Comparison of ENCODE assay signal across 9 mouse cellular contexts in genomic region chr9:27287419-27287818, GRCm38 (mm10). TPM values are rescaled to one million over a fixed set of nuclear protein-coding genes. Genes with fewer than 3 reads are reported as not detected.
DNase-seq lines count a peak whose midpoint lies in the region; ATAC-seq and TF ChIP-seq lines count a peak whose summit lies in the region.
"Had no signal": no experiment of that assay in that cellular context is flagged by ENCODE, and none has a peak within 500 bp of the region (broad histone marks: within the 10 kb centered on the region; RNA-seq: fewer than 3 reads in every experiment).

No protein-coding gene starts in this region.

- peak; percentile 88 for TF ChIP-seq CTCF in heart, adult 2 months (IDR thresholded peaks at IDR 0.05)
- peak; percentile 64; the same call in 1 of the 2 replicates for TF ChIP-seq CTCF in brain, embryonic 14.5 days (IDR thresholded peaks at IDR 0.05; ENCODE audit: borderline replicate concordance, extremely low read depth, insufficient read depth, insufficient read length)
- peak; percentile 76 for TF ChIP-seq CTCF in hindbrain, postnatal 0 days (IDR thresholded peaks at IDR 0.05; ENCODE audit: low read depth)
- peak; percentile 70 for TF ChIP-seq CTCF in stomach, postnatal 0 days (IDR thresholded peaks at IDR 0.05; ENCODE audit: low read depth)

- H3K27ac ChIP-seq in heart, adult 2 months, result no peak overlapping the region
- H3K27ac ChIP-seq in midbrain, embryonic 12.5 days (replicated peaks), result no peak overlapping the region
- no peak overlapping the region for H3K27ac ChIP-seq in midbrain, embryonic 13.5 days
- no peak overlapping the region for H3K27ac ChIP-seq in hindbrain, postnatal 0 days
- H3K27ac ChIP-seq in stomach, postnatal 0 days (replicated peaks), result no peak overlapping the region

- no peak for TF ChIP-seq POLR2A in heart, adult 2 months (IDR thresholded peaks at IDR 0.05; ENCODE audit: insufficient read depth, low read depth, low read length)
- no peak for TF ChIP-seq POLR2A in brain, embryonic 14.5 days (IDR thresholded peaks at IDR 0.05; ENCODE audit: borderline replicate concordance, extremely low read depth, insufficient read depth, insufficient read length, poor library complexity, severe bottlenecking)

- TF ChIP-seq EP300 in heart, adult 2 months (IDR thresholded peaks at IDR 0.05; ENCODE audit: insufficient read depth, low read depth, low read length), result no peak
- no peak for TF ChIP-seq EP300 in stomach, postnatal 0 days (optimal IDR thresholded peaks at IDR 0.05)

- ATAC-seq in midbrain, embryonic 12.5 days (ENCODE audit: low FRiP score, low read depth), result 0 out of 2 replicates have a peak, but pooled peaks have one; percentile 5
- no peak for ATAC-seq in midbrain, embryonic 13.5 days
- ATAC-seq in hindbrain, postnatal 0 days, result no peak
- no peak for ATAC-seq in stomach, postnatal 0 days (ENCODE audit: low FRiP score, low TSS enrichment)

- no peaks in the 10 kb centered on the region for H3K9me3 ChIP-seq in midbrain, embryonic 12.5 days
- H3K9me3 ChIP-seq in midbrain, embryonic 13.5 days, result no peaks in the 10 kb centered on the region
- no peaks in the 10 kb centered on the region for H3K9me3 ChIP-seq in hindbrain, postnatal 0 days (ENCODE audit: low read length)
- no peaks in the 10 kb centered on the region for H3K9me3 ChIP-seq in stomach, postnatal 0 days (ENCODE audit: control insufficient read depth, low read length)
- H3K9me3 ChIP-seq: heart, embryonic 13.5 days had no signal

- no peak overlapping the region for H3K4me3 ChIP-seq in heart, adult 2 months
- no peak overlapping the region for H3K4me3 ChIP-seq in midbrain, embryonic 12.5 days
- no peak overlapping the region for H3K4me3 ChIP-seq in midbrain, embryonic 13.5 days (replicated peaks)
- H3K4me3 ChIP-seq in hindbrain, postnatal 0 days (ENCODE audit: low read length), result no peak overlapping the region
- no peak overlapping the region for H3K4me3 ChIP-seq in stomach, postnatal 0 days (ENCODE audit: low read depth, low read length)
- H3K4me3 ChIP-seq: heart, embryonic 13.5 days had no signal

- intact Hi-C loops in heart, adult 2 months (cut with DNase I), result loop anchor here (2.0 to 5.0 kb wide), 4 partner anchors 111 to 210 kb away; no protein-coding TSS in a partner anchor

- H3K9ac ChIP-seq in heart, adult 2 months (ENCODE audit: low read depth, low read length), result no peak overlapping the region
- H3K9ac ChIP-seq in midbrain, embryonic 12.5 days (replicated peaks), result no peak overlapping the region
- no peak overlapping the region for H3K9ac ChIP-seq in midbrain, embryonic 13.5 days (replicated peaks)
- no peak overlapping the region for H3K9ac ChIP-seq in hindbrain, postnatal 0 days (replicated peaks; ENCODE audit: low read length)
- no peak overlapping the region for H3K9ac ChIP-seq in stomach, postnatal 0 days (ENCODE audit: low read length)
- H3K9ac ChIP-seq: heart, embryonic 13.5 days had no signal

- WGBS in heart, adult 2 months, result 41% methylated on average over 5 of the region's 5 CpGs
- 43% methylated on average over 5 of the region's 5 CpGs for WGBS in midbrain, embryonic 12.5 days
- 36% methylated on average over 5 of the region's 5 CpGs for WGBS in midbrain, embryonic 13.5 days
- WGBS in hindbrain, postnatal 0 days, result 32% methylated on average over 5 of the region's 5 CpGs
- 38% methylated on average over 5 of the region's 5 CpGs for WGBS in stomach, postnatal 0 days

- H3K27me3 ChIP-seq in heart, adult 2 months (ENCODE audit: control insufficient read depth, insufficient read depth, low read length), result no peaks in the 10 kb centered on the region
- peaks cover 47% of the 10 kb centered on the region for H3K27me3 ChIP-seq in midbrain, embryonic 12.5 days
- peaks cover 43% of the 10 kb centered on the region for H3K27me3 ChIP-seq in midbrain, embryonic 13.5 days
- no peaks in the 10 kb centered on the region for H3K27me3 ChIP-seq in hindbrain, postnatal 0 days (ENCODE audit: insufficient read depth, low read length)
- no peaks in the 10 kb centered on the region for H3K27me3 ChIP-seq in stomach, postnatal 0 days (ENCODE audit: control insufficient read depth, insufficient read depth, low read length)

- H3K79me2 ChIP-seq in heart, adult 2 months (replicated peaks; ENCODE audit: control insufficient read depth, insufficient read depth, low read length), result no peaks in the 10 kb centered on the region

- H3K4me1 ChIP-seq in heart, adult 2 months (ENCODE audit: control insufficient read depth, insufficient read depth, low read length), result no peaks in the 10 kb centered on the region
- H3K4me1 ChIP-seq in midbrain, embryonic 12.5 days, result peaks cover 19% of the 10 kb centered on the region; the same call in 1 of the 2 replicates
- H3K4me1 ChIP-seq in midbrain, embryonic 13.5 days (replicated peaks), result peaks cover 29% of the 10 kb centered on the region
- peaks cover 10% of the 10 kb centered on the region; the same call in 1 of the 2 replicates for H3K4me1 ChIP-seq in hindbrain, postnatal 0 days (ENCODE audit: insufficient read depth, low read length)
- no peaks in the 10 kb centered on the region; the same call in 1 of the 2 replicates for H3K4me1 ChIP-seq in stomach, postnatal 0 days (replicated peaks; ENCODE audit: control insufficient read depth, insufficient read depth)

- H3K36me3 ChIP-seq in heart, adult 2 months (ENCODE audit: control insufficient read depth, insufficient read depth, low read length), result no peaks in the 10 kb centered on the region
- no peaks in the 10 kb centered on the region for H3K36me3 ChIP-seq in midbrain, embryonic 12.5 days
- H3K36me3 ChIP-seq in midbrain, embryonic 13.5 days, result no peaks in the 10 kb centered on the region
- no peaks in the 10 kb centered on the region for H3K36me3 ChIP-seq in hindbrain, postnatal 0 days (ENCODE audit: insufficient read depth, low read length)
- no peaks in the 10 kb centered on the region for H3K36me3 ChIP-seq in stomach, postnatal 0 days (ENCODE audit: control insufficient read depth, insufficient read depth, low read length)
- H3K36me3 ChIP-seq: heart, embryonic 13.5 days had no signal

- no peak overlapping the region for H3K4me2 ChIP-seq in midbrain, embryonic 12.5 days (replicated peaks)
- no peak overlapping the region for H3K4me2 ChIP-seq in midbrain, embryonic 13.5 days (replicated peaks)
- H3K4me2 ChIP-seq in hindbrain, postnatal 0 days (ENCODE audit: low read depth, low read length), result no peak overlapping the region
- no peak overlapping the region for H3K4me2 ChIP-seq in stomach, postnatal 0 days (replicated peaks; ENCODE audit: low read depth)

- DNase-seq in heart, adult 2 months, result peak in 1 of 2 experiments; percentile 42
- no peak for DNase-seq in heart, adult 9 months (ENCODE audit: low spot score in 2 of 2)
- DNase-seq in brain, embryonic 14.5 days (ENCODE audit: low read depth), result peak; percentile 71
- peak; percentile 83 for DNase-seq in hindbrain, postnatal 0 days (ENCODE audit: low spot score)
- DNase-seq in stomach, postnatal 0 days (ENCODE audit: low spot score), result peak; percentile 25
- DNase-seq in heart, adult 8-10 months (ENCODE audit: low spot score), result no peak

RNA-seq across cellular contexts. Expression of gene Igsf9b, which starts 11.6 kb away (rescaled TPM):
- 1 to 10 TPM; 4.5 to 5.3 TPM for total RNA-seq in heart, adult 2 months (2021)
- 1.7 and 2.3 TPM in 2 replicates for polyA plus RNA-seq in heart, adult 2 months (2012; rRNA removed)
- polyA plus RNA-seq in midbrain, embryonic 12.5 days (2016; fragmentation: Nextera tagmentation; extraction: Ambion mirVana), result 8.1 and 8.8 TPM in 2 replicates
- polyA plus RNA-seq in midbrain, embryonic 13.5 days (2015; fragmentation: Nextera tagmentation; extraction: Ambion mirVana), result 11.3 and 12.6 TPM in 2 replicates
- 5.9 and 11.6 TPM in 2 replicates for polyA plus RNA-seq in brain, embryonic 14.5 days (2012; rRNA removed)
- total RNA-seq in hindbrain, postnatal 0 days (2014; rRNA removed), result 86.5 and 89.9 TPM in 2 replicates
- polyA plus RNA-seq in hindbrain, postnatal 0 days (2015; fragmentation: Nextera tagmentation; extraction: Ambion mirVana), result 20.4 and 21.4 TPM in 2 replicates
- 6.0 TPM in 2 replicates for polyA plus RNA-seq in stomach, postnatal 0 days (2015; fragmentation: Nextera tagmentation; extraction: Ambion mirVana)
- 1 to 10 TPM; 3.7 to 4.9 (median 4.4) TPM for total RNA-seq in heart, adult 8-10 months (2022)

Comparison
In these comparisons a context has a peak if more than half of its experiments do, and no peak if none do; other contexts are left out.
1. DNase-seq: peak in brain, embryonic 14.5 days (single experiment), hindbrain, postnatal 0 days (single experiment) and stomach, postnatal 0 days (single experiment); none in heart, adult 9 months (0 of 2) and heart, adult 8-10 months (single experiment).
2. Peak in every context shown above with its lines, with median percentiles within 50 percentile points of each other: CTCF ChIP-seq.